Mouse (Mus musculus) CH12F3 (cell line): ENCODE results near the gene Esyt1.

ENCODE experiments used
- in situ Hi-C: fragments of 300-500 bp; cut with MboI; formaldehyde crosslinking; loops from 2 replicates; pipeline ENCODE4 v1.14.3; 2020; ENCODE audit warnings: low sequenced_read_pairs

Esyt1 gene

GRCm38 (mm10) chr10:128489785-128490184 lies 35.9 kb downstream of the Esyt1 start:
- in situ Hi-C loops, result no loop called here

GRCm38 (mm10) chr10:128489380-128489779 lies 36.3 kb downstream of the Esyt1 start:
- in situ Hi-C loops, result no loop called here

GRCm38 (mm10) chr10:128488776-128489175 lies 36.9 kb downstream of the Esyt1 start:
- in situ Hi-C loops, result no loop called here

GRCm38 (mm10) chr10:128487861-128488712 lies 37.6 kb downstream of the Esyt1 start:
- in situ Hi-C loops, result no loop called here

- in situ Hi-C loops, result no loop called here
Measured at GRCm38 (mm10) chr10:128486370-128486769, 39.3 kb downstream of the Esyt1 start.

- in situ Hi-C loops, result no loop called here
Measured at GRCm38 (mm10) chr10:128474366-128474765, 51.3 kb downstream of the Esyt1 start.

GRCm38 (mm10) chr10:128460270-128460630 lies 65.4 kb downstream of the Esyt1 start:
- in situ Hi-C loops, result no loop called here
